Mouse (Mus musculus) stomach, embryonic 16.5 days (tissue): ENCODE measurements at regions not wholly inside any gene's neighbourhood (a gene's known extent, or its start where the extent isn't known, plus 50 kb on each side); places are given as distances from the start of the nearest gene placed in this dataset.

ENCODE experiments used
- ATAC-seq: fragments of 200-750 bp; cut with Nextera tagmentation; 2 replicates; pipeline ENCODE4 v1.8.0; 2017; ENCODE audit warnings: moderate number of reproducible peaks, moderate TSS enrichment; ENCODE audit not compliant: insufficient read depth, low FRiP score
- H3K27ac ChIP-seq: fragments of 300-500 bp; sonication (generic); 2 replicates; pipeline ENCODE4 v1.5.1; 2014; ENCODE audit warnings: low read length
- H3K27me3 ChIP-seq: fragments of 300-500 bp; sonication (generic); 2 replicates; pipeline ENCODE4 v1.6.1; 2014; ENCODE audit warnings: low read length, control low read depth, mixed read lengths; ENCODE audit not compliant: control insufficient read depth, insufficient read depth
- H3K36me3 ChIP-seq: fragments of 300-500 bp; sonication (generic); 2 replicates; pipeline ENCODE4 v1.6.1; 2014; ENCODE audit warnings: low read length; ENCODE audit not compliant: control insufficient read depth, insufficient read depth
- H3K4me1 ChIP-seq: fragments of 300-500 bp; sonication (generic); 2 replicates; pipeline ENCODE4 v1.6.1; 2014; ENCODE audit warnings: low read length, control low read depth, mixed read lengths; ENCODE audit not compliant: control insufficient read depth, insufficient read depth
- H3K4me2 ChIP-seq: fragments of 300-500 bp; sonication (generic); 2 replicates; pipeline ENCODE4 v1.6.1; 2014; ENCODE audit warnings: low read depth, low read length, mixed read lengths
- H3K4me3 ChIP-seq: fragments of 300-500 bp; sonication (generic); replicated peaks from 2 replicates; pipeline ENCODE4 v1.5.1; 2014; ENCODE audit warnings: mild to moderate bottlenecking, low read length
- H3K9ac ChIP-seq: fragments of 300-500 bp; sonication (generic); 2 replicates; pipeline ENCODE4 v1.6.1; 2014; ENCODE audit warnings: low read length
- H3K9me3 ChIP-seq: fragments of 300-500 bp; sonication (generic); replicated peaks from 2 replicates; pipeline ENCODE4 v1.6.1; 2016; ENCODE audit warnings: low read length, control low read depth; ENCODE audit not compliant: control insufficient read depth
- WGBS: fragments of 180-500 bp; shearing (Covaris S2); extraction: QIAGEN DNeasy Blood & Tissue Kit; methylation state at CpG from one replicate; pipeline ENCODE4 v1.1.7; 2014; 5-methylcytosine and 5-hydroxymethylcytosine counted together

- H3K4me2 ChIP-seq, result no peak overlapping the region
- H3K36me3 ChIP-seq, result no peaks in the 10 kb centered on the region
- H3K27me3 ChIP-seq, result no peaks in the 10 kb centered on the region
- H3K4me1 ChIP-seq, result peaks cover 4% of the 10 kb centered on the region; the same call in 1 of the 2 replicates
- H3K9ac ChIP-seq, result no peak overlapping the region
- H3K4me3 ChIP-seq, result no peak overlapping the region
- H3K9me3 ChIP-seq, result no peaks in the 10 kb centered on the region
- H3K27ac ChIP-seq, result no peak overlapping the region
- no peak for ATAC-seq
Measured at GRCm38 (mm10) chr7:83238091-83238490, 346.6 kb upstream of the Tmc3 start.

GRCm38 (mm10) chr7:83242233-83242632 lies 342.5 kb upstream of the Tmc3 start:
- no peak overlapping the region for H3K4me2 ChIP-seq
- no peaks in the 10 kb centered on the region for H3K27me3 ChIP-seq
- no peaks in the 10 kb centered on the region for H3K36me3 ChIP-seq
- no peak overlapping the region for H3K4me3 ChIP-seq
- ATAC-seq, result no peak
- no peaks in the 10 kb centered on the region for H3K9me3 ChIP-seq
- H3K4me1 ChIP-seq, result peaks cover 4% of the 10 kb centered on the region; the same call in 1 of the 2 replicates
- H3K9ac ChIP-seq, result no peak overlapping the region
- WGBS, result 34% methylated on average over 3 of the region's 3 CpGs
- no peak overlapping the region for H3K27ac ChIP-seq

GRCm38 (mm10) chr7:83245867-83246266 lies 338.9 kb upstream of the Tmc3 start:
- ATAC-seq, result no peak
- Histone ChIP-seq H3K27ac (no peak overlapping the region), H3K9me3 (no peaks in the 10 kb centered on the region), H3K4me1 (peaks cover 4% of the 10 kb centered on the region; the same call in 1 of the 2 replicates), H3K4me3 (no peak overlapping the region), H3K9ac (no peak overlapping the region), H3K27me3 (no peaks in the 10 kb centered on the region), H3K36me3 (no peaks in the 10 kb centered on the region), H3K4me2 (no peak overlapping the region)
- whole genome bisulfite sequencing, result 61% methylated on average over 2 of the region's 2 CpGs

- WGBS, result 82% methylated on average over 8 of the region's 8 CpGs
- H3K9me3 ChIP-seq, result no peaks in the 10 kb centered on the region
- H3K36me3 ChIP-seq, result no peaks in the 10 kb centered on the region
- H3K4me1 ChIP-seq, result no peaks in the 10 kb centered on the region
- H3K4me3 ChIP-seq, result no peak overlapping the region
- H3K27me3 ChIP-seq, result no peaks in the 10 kb centered on the region
- ATAC-seq, result no peak
- H3K9ac ChIP-seq, result no peak overlapping the region
- H3K4me2 ChIP-seq, result no peak overlapping the region
- H3K27ac ChIP-seq, result no peak overlapping the region
Measured at GRCm38 (mm10) chr7:83251995-83252563, 332.6 kb upstream of the Tmc3 start.

GRCm38 (mm10) chr7:83253001-83253400 lies 331.7 kb upstream of the Tmc3 start:
- no peaks in the 10 kb centered on the region for H3K9me3 ChIP-seq
- H3K4me2 ChIP-seq, result no peak overlapping the region
- no peak for ATAC-seq
- H3K36me3 ChIP-seq, result no peaks in the 10 kb centered on the region
- no peak overlapping the region for H3K9ac ChIP-seq
- no peak overlapping the region for H3K27ac ChIP-seq
- 73% methylated on average over 9 of the region's 9 CpGs for WGBS
- no peaks in the 10 kb centered on the region for H3K4me1 ChIP-seq
- H3K4me3 ChIP-seq, result no peak overlapping the region
- H3K27me3 ChIP-seq, result no peaks in the 10 kb centered on the region

- H3K4me1 ChIP-seq, result no peaks in the 10 kb centered on the region
- no peak overlapping the region for H3K27ac ChIP-seq
- H3K9ac ChIP-seq, result no peak overlapping the region
- no peak overlapping the region for H3K4me3 ChIP-seq
- ATAC-seq, result no peak
- WGBS, result 56% methylated on average over 3 of the region's 3 CpGs
- no peaks in the 10 kb centered on the region for H3K27me3 ChIP-seq
- no peaks in the 10 kb centered on the region for H3K36me3 ChIP-seq
- H3K4me2 ChIP-seq, result no peak overlapping the region
- no peaks in the 10 kb centered on the region for H3K9me3 ChIP-seq
Measured at GRCm38 (mm10) chr7:83253432-83253831, 331.3 kb upstream of the Tmc3 start.

- no peak for ATAC-seq
- no peaks in the 10 kb centered on the region for H3K36me3 ChIP-seq
- H3K4me3 ChIP-seq, result no peak overlapping the region
- WGBS, result 83% methylated on average over 4 of the region's 4 CpGs
- no peak overlapping the region for H3K27ac ChIP-seq
- H3K4me1 ChIP-seq, result no peaks in the 10 kb centered on the region
- H3K9ac ChIP-seq, result no peak overlapping the region
- no peak overlapping the region for H3K4me2 ChIP-seq
- H3K9me3 ChIP-seq, result no peaks in the 10 kb centered on the region
- no peaks in the 10 kb centered on the region for H3K27me3 ChIP-seq
Measured at GRCm38 (mm10) chr7:83254411-83254810, 330.3 kb upstream of the Tmc3 start.

- Histone ChIP-seq H3K27me3 (no peaks in the 10 kb centered on the region), H3K4me2 (no peak overlapping the region), H3K4me1 (no peaks in the 10 kb centered on the region), H3K27ac (no peak overlapping the region), H3K9me3 (no peaks in the 10 kb centered on the region), H3K9ac (no peak overlapping the region), H3K36me3 (no peaks in the 10 kb centered on the region), H3K4me3 (no peak overlapping the region)
- 76% methylated on average over 6 of the region's 6 CpGs for WGBS
- ATAC-seq, result no peak
Measured at GRCm38 (mm10) chr7:83256236-83256784, 328.4 kb upstream of the Tmc3 start.

GRCm38 (mm10) chr7:83258363-83258916 lies 326.3 kb upstream of the Tmc3 start:
- Histone ChIP-seq H3K4me3 (no peak overlapping the region), H3K9ac (no peak overlapping the region), H3K27ac (no peak overlapping the region), H3K4me2 (no peak overlapping the region), H3K4me1 (no peaks in the 10 kb centered on the region), H3K27me3 (no peaks in the 10 kb centered on the region), H3K9me3 (no peaks in the 10 kb centered on the region), H3K36me3 (no peaks in the 10 kb centered on the region)
- 71% methylated on average over 2 of the region's 2 CpGs for WGBS
- no peak for ATAC-seq
